Mouse (Mus musculus): Measurements from ENCODE around the gene Fgf12. TPM values are rescaled to one million over a fixed set of nuclear protein-coding genes. Genes with fewer than 3 reads are reported as not detected.

Gene Fgf12
- polyA plus RNA-seq, 1 experiment from 2014 or later: 0.72 TPM

DNA sequence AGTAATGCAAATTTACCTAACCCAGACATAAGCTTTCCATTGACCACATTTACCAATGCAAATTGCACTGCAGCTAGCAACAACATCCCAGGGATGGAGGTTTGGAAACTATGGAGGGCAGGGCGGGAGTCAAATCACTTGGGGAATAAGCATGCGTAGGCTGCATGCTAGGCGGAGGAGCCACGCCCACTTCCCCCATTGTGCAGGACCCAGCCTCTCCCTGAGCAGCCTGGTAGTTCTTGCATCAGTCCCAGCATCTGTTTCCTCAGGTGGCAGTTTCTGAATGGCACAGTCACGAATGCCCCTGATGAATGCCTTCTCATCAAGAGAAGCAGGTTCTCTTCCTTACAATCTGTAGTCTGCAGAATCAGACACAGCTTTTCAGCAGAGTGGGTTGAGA lies 241.5 kb downstream of the Fgf12 start:
- ATAC-seq: no peak
- Histone ChIP-seq H3K27me3 (replicated peaks) (no peaks in the 10 kb centered on the region), H3K36me3 (no peaks in the 10 kb centered on the region), H3K9ac (no peak overlapping the region), H3K4me1 (replicated peaks) (no peaks in the 10 kb centered on the region), H3K9me3 (no peaks in the 10 kb centered on the region), H3K4me3 (replicated peaks) (no peak overlapping the region), H3K27ac (no peak overlapping the region), H3K4me2 (replicated peaks) (no peak overlapping the region)
- 39% methylated on average over 5 of the region's 5 CpGs for WGBS

DNA sequence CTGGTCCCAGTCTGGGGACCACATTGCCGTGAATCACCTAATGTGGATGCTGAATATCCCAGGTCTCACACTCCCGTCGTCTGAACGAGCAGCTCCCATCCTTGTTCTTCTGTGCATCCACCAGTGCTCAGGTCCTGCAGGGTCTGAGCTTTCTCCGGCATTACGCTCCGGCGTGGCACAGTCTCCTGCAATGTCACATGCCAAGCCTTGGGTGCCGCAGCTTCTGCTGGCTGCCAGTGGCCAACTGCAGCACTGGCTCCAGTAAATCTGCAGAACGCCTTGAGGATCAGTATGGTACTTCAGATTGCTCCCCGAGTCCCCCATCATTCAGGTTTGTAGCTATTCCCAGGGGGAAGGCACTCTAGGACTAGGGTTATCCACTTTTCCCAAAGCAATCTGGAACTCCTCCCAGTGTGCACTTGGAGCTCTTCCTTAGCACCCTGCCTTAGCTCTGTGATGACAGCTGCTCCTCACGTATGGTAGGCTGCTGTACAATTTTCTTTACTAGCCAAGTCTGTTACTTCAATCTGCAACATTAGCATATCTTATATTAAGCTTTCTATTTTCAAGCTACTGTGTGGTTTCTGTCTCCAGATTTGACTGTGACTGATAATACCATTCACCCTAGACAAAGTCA lies 254.8 kb downstream of the Fgf12 start:
- Histone ChIP-seq H3K27me3 (replicated peaks) (no peaks in the 10 kb centered on the region), H3K27ac (no peak overlapping the region), H3K9me3 (no peaks in the 10 kb centered on the region), H3K4me2 (replicated peaks) (no peak overlapping the region), H3K36me3 (no peaks in the 10 kb centered on the region), H3K4me3 (replicated peaks) (no peak overlapping the region), H3K4me1 (replicated peaks) (no peaks in the 10 kb centered on the region), H3K9ac (no peak overlapping the region)
- WGBS: 85% methylated on average over 12 of the region's 12 CpGs
- ATAC-seq: no peak

DNA sequence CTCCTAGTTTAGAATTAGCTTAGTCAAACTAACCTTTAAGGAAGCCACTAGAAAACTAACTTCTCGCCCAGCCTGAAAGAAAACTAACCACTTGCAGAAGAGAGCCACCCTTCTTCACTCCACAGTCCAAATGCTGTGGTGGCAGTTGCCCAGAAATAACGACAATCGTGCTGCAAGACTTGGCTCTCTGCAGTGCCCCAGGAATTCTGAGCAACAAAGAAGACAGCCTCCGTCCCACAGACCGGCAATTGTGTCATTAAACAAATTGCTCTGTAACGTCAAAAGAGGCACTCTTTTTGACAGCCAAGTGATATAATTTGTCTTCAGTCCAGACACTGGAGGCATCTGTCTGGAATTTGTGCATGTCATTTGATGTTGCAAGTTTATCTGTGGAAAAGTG lies 261.2 kb downstream of the Fgf12 start:
- 35% methylated on average over 6 of the region's 6 CpGs for WGBS
- Histone ChIP-seq H3K36me3 (no peaks in the 10 kb centered on the region), H3K4me2 (replicated peaks) (no peak overlapping the region), H3K27me3 (replicated peaks) (peaks cover 3% of the 10 kb centered on the region), H3K9me3 (no peaks in the 10 kb centered on the region), H3K4me1 (replicated peaks) (no peaks in the 10 kb centered on the region), H3K9ac (no peak overlapping the region), H3K27ac (no peak overlapping the region), H3K4me3 (replicated peaks) (no peak overlapping the region)
- no peak for ATAC-seq

DNA sequence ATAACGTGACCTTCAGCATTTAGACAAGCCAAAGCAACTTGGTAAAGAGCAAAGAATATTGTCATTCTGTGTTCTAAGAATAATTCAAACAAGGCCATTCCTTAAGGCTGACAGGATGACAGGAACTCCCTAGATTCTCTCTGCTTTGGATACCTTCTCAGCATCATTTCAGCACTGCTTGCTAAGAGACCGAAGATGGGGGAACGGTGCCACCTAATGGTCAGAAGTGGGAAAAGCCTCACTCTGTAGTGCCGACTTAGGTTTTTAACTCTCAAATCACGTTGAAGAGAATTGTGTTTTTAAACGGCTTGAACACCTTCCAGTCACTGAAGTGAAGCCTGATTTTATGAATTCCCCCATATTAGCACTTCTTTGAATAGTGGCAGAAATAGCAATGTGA lies 262.4 kb downstream of the Fgf12 start:
- WGBS: 11% methylated on average over 6 of the region's 6 CpGs
- no peak overlapping the region for H3K4me3 ChIP-seq (replicated peaks)
- H3K4me1 ChIP-seq (replicated peaks): no peaks in the 10 kb centered on the region
- H3K9ac ChIP-seq: no peak overlapping the region
- H3K27me3 ChIP-seq (replicated peaks): peaks cover 3% of the 10 kb centered on the region
- H3K27ac ChIP-seq: no peak overlapping the region
- H3K9me3 ChIP-seq: no peaks in the 10 kb centered on the region
- ATAC-seq: 0 out of 2 replicates have a peak, but pooled peaks have one; percentile 62
- no peak overlapping the region for H3K4me2 ChIP-seq (replicated peaks)
- H3K36me3 ChIP-seq: no peaks in the 10 kb centered on the region

DNA sequence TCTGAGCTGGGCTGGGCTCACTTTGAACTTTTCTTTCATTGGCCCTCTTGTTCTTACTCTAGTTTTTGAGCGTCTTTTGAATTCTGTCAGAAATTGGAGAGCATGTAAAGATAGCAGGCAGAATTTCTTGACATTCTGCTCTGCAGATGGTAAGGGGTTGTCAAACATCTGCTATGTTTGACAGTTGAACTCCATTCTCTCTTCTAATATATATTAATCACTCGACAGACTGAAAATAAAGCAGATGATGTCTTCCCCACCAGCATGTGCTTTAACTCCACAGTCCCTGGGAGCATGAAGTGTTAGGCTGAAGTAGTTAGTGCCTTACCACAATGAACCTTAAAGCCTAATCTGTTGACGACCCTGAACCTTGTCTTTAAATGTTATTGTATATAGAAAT lies 267.9 kb downstream of the Fgf12 start:
- 76% methylated on average over 3 of the region's 3 CpGs for WGBS
- no peaks in the 10 kb centered on the region for H3K27me3 ChIP-seq (replicated peaks)
- H3K9me3 ChIP-seq: no peaks in the 10 kb centered on the region
- H3K4me1 ChIP-seq (replicated peaks): no peaks in the 10 kb centered on the region
- H3K36me3 ChIP-seq: no peaks in the 10 kb centered on the region
- H3K27ac ChIP-seq: no peak overlapping the region
- no peak overlapping the region for H3K4me3 ChIP-seq (replicated peaks)
- no peak overlapping the region for H3K9ac ChIP-seq
- no peak overlapping the region for H3K4me2 ChIP-seq (replicated peaks)
- ATAC-seq: no peak

DNA sequence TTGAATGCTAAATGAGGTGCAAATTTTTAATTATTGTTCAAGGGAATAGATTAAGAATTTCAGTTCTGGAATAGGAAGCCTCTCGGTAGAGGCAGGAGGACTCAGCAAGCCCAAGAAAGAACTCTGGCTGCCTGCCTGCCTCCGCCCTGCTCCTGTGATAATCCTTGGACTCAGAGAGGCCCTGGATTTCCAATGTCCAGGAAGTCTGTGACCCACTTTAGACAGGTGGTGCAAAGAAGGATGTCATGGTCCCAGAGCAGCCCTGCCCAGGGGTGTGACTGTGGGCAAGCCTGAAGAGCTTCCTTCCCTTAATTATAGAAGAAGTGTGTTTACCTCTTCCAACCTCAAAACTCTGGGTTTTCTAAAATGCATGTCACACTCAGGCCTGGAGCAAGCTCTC lies 273.8 kb downstream of the Fgf12 start:
- Histone ChIP-seq H3K4me2 (replicated peaks) (no peak overlapping the region), H3K9ac (no peak overlapping the region), H3K27me3 (replicated peaks) (no peaks in the 10 kb centered on the region), H3K4me1 (replicated peaks) (no peaks in the 10 kb centered on the region), H3K36me3 (no peaks in the 10 kb centered on the region), H3K27ac (no peak overlapping the region), H3K4me3 (replicated peaks) (no peak overlapping the region), H3K9me3 (no peaks in the 10 kb centered on the region)
- WGBS: 95% methylated on average over 2 of the region's 2 CpGs
- no peak for ATAC-seq

DNA sequence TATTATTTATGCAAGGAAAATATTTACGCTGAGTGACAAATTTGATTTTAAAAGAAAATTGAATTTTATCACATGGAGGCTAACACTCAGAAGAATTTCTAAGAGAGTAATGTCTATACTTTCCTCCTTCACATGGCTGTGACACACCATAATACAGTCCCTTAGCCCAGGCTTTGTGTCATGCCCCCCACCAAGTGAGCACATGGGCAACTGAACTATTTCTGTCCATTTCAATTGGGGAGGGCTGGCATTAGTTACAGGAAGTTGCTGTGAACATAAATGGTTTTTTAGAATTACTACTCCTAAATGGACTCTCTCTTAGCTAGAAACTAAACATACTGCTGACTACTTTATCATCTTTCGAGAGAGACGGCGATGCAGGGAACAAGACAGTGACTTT lies 276.2 kb downstream of the Fgf12 start:
- Histone ChIP-seq H3K9me3 (no peaks in the 10 kb centered on the region), H3K4me2 (replicated peaks) (no peak overlapping the region), H3K27ac (no peak overlapping the region), H3K4me3 (replicated peaks) (no peak overlapping the region), H3K4me1 (replicated peaks) (no peaks in the 10 kb centered on the region), H3K27me3 (replicated peaks) (no peaks in the 10 kb centered on the region), H3K9ac (no peak overlapping the region), H3K36me3 (no peaks in the 10 kb centered on the region)
- 88% methylated on average over 4 of the region's 4 CpGs for WGBS
- no peak for ATAC-seq

DNA sequence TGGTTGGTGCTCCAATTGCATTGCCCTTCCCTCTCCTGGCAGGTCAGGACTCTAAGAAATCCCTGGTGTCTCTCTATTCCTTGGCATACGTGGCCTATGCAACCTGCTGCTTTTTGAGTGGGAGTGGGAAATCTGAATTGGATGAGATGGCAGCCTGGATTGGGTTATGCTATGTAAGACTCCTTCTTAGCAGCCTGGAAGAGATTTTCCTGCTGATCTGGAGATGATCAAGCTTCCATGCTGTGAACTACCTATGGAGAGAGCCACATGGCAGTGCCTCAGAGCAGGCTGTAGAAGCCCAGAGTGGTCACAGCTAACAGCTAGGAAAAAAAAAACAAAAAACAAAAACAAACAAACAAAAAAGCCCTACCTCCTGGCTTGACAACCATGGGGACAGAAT lies 277.3 kb downstream of the Fgf12 start:
- Histone ChIP-seq H3K4me1 (replicated peaks) (no peaks in the 10 kb centered on the region), H3K4me3 (replicated peaks) (no peak overlapping the region), H3K4me2 (replicated peaks) (no peak overlapping the region), H3K27ac (no peak overlapping the region), H3K27me3 (replicated peaks) (no peaks in the 10 kb centered on the region), H3K9me3 (no peaks in the 10 kb centered on the region), H3K9ac (no peak overlapping the region), H3K36me3 (no peaks in the 10 kb centered on the region)
- ATAC-seq: no peak
- WGBS: 89% methylated on average over 1 of the region's 1 CpGs

DNA sequence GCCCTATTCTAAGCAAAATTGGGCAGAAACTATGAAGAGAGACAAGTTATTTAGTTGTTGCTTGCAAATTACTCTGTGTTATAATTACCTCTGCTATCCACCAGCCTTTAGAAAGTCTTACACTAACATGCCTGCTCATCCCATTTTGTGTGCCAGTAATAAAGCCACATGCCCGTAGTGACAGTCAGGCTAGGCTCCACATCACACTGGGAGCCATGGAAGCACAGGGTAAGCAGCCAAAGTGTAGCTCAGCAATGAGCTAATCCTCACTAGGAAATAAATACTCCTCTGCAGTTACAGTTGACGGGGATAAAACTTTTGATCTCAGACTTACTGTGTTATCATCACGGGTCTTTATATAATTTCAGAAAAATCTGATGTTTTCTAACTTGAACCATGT lies 298.0 kb downstream of the Fgf12 start:
- H3K4me1 ChIP-seq (replicated peaks): no peaks in the 10 kb centered on the region
- no peak overlapping the region for H3K4me2 ChIP-seq (replicated peaks)
- no peaks in the 10 kb centered on the region for H3K9me3 ChIP-seq
- no peak for ATAC-seq
- no peaks in the 10 kb centered on the region for H3K36me3 ChIP-seq
- H3K27ac ChIP-seq: no peak overlapping the region
- 72% methylated on average over 3 of the region's 3 CpGs for WGBS
- peaks cover 4% of the 10 kb centered on the region; the same call in 1 of the 2 replicates for H3K27me3 ChIP-seq (replicated peaks)
- H3K9ac ChIP-seq: no peak overlapping the region
- H3K4me3 ChIP-seq (replicated peaks): no peak overlapping the region

DNA sequence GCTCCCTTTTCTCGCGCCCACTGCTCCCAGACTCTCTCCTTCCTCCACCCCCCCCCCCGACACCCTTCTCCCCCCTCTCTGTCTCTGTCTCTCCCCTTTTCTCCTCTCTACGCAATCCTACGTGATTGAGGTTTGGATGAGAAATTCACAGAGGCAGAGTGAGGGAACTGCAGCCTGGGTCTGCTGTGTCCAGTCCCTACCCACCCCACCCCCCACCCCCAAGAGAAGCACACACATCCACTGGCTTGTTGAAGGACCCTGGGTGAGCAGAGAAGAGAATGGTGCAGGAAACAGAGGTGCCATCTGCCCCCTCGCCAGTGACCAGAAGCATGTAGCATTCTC lies 305.8 kb downstream of the Fgf12 start:
- no peaks in the 10 kb centered on the region for H3K36me3 ChIP-seq
- peak overlapping the region; percentile 66 for H3K4me3 ChIP-seq (replicated peaks)
- H3K9me3 ChIP-seq: no peaks in the 10 kb centered on the region
- 0 out of 2 replicates have a peak overlapping the region, but pooled peaks have one; percentile 41 for H3K9ac ChIP-seq
- H3K27me3 ChIP-seq (replicated peaks): peaks cover 43% of the 10 kb centered on the region
- WGBS: 4% methylated on average over 4 of the region's 6 CpGs
- peak overlapping the region; percentile 98 for H3K4me2 ChIP-seq (replicated peaks)
- peaks cover 8% of the 10 kb centered on the region; the same call in 1 of the 2 replicates for H3K4me1 ChIP-seq (replicated peaks)
- H3K27ac ChIP-seq: no peak overlapping the region
- ATAC-seq: peak; percentile 16; the same call in 1 of the 2 replicates

DNA sequence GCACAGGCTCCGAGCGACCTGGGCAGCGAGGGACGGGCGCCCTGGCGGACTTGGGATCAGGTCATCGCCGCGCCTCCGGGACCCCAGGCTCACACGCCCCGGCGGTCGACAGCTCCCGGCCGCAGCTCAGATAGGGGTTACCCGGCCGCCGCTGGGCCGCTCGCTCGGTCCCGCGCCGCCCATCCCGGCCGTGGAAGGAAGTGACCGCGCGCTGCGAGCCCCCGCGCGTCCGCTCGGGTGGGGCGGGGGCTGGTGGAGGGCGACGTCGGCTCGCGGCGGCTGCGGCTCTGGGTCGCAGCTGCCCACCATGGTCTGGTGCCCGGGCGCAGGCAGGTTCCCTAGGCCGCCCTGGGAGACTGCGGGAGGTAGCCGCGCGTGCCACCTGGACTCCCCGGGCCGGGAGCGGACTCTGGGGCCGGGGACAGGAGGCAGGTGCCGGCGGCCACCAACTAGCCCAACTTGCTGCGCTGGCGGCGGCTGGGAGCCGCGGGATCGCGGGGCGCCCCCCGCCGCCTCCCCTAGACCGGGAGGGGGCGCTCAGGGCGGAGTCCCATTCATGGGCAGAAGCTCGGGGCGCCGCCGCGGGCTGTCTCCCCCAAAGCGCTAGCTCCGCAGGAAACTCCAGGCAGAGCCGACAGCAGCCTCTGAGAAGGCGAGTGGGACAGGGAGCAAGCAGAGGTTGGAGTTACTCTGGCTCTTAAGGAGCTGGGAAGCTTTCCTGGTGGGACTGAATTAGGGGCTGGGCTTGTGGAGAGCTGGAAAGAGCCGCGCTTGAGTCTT lies 306.3 kb downstream of the Fgf12 start:
- Histone ChIP-seq H3K27me3 (replicated peaks) (peaks cover 41% of the 10 kb centered on the region), H3K4me3 (replicated peaks) (peak overlapping the region; percentile 66), H3K4me2 (replicated peaks) (peak overlapping the region; percentile 98), H3K36me3 (no peaks in the 10 kb centered on the region), H3K27ac (no peak overlapping the region), H3K9ac (peak overlapping the region; percentile 41), H3K9me3 (no peaks in the 10 kb centered on the region), H3K4me1 (replicated peaks) (peaks cover 8% of the 10 kb centered on the region; the same call in 1 of the 2 replicates)
- peak; percentile 77 for ATAC-seq
- under 1% methylated on average over 79 of the region's 82 CpGs for WGBS

DNA sequence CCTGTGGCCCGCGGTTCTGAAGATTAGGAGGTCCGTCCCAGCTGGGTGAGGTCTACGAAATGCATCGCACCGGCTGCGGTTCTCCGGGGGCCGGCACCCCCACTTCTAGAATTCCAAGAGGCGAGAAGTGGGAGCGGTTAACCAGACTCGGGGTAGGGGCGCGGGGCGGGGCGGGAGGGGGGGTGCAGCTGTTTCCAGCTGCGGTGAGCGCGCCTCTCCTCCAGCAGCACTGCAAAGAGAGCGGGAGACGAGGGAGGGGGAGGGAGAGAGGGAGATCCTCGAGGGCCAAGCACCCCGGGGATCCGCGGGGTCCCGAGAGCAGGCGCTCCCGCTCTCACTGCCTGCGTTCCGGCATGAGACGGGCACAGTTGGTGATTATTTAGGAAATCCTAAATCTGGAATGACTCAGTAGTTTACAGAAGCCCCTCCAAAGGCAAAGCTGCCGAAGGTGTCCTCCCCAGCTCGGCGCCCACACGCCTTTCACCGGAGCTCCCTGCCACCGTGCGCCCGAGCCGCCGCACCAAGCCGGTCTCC lies 307.0 kb downstream of the Fgf12 start:
- Histone ChIP-seq H3K9me3 (no peaks in the 10 kb centered on the region), H3K36me3 (no peaks in the 10 kb centered on the region), H3K4me3 (replicated peaks) (peak overlapping the region; percentile 66), H3K27me3 (replicated peaks) (peaks cover 40% of the 10 kb centered on the region), H3K4me1 (replicated peaks) (peaks cover 8% of the 10 kb centered on the region; the same call in 1 of the 2 replicates), H3K4me2 (replicated peaks) (peak overlapping the region; percentile 98), H3K9ac (peak overlapping the region; percentile 41; the same call in 1 of the 2 replicates), H3K27ac (no peak overlapping the region)
- peak; percentile 71 for ATAC-seq
- under 1% methylated on average over 41 of the region's 42 CpGs for WGBS

Data from intestine, embryonic 15.5 days (tissue).